Mouse (Mus musculus): ENCODE data around the gene Spop.

DNA sequence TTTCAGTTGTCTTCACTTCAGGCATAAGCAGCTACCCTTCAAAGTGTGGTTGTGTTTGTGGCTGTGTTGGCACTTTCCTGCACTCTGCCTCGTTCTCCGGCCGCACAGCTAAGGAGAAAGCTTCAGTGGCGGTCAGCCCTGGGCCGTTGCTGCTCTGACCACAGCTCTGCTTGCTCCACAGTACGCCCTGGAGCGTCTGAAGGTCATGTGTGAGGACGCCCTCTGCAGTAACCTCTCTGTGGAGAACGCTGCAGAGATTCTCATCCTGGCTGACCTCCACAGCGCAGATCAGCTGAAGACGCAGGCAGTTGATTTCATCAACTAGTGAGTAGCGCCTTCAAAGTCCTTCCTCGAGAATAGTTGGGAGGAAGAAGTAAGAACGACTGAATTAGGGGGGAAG, 76.2 kb downstream of the Spop start:
- TF ChIP-seq CTCF (IDR thresholded peaks at IDR 0.05; ENCODE audit: low read depth) (no peak), EP300 (optimal IDR thresholded peaks at IDR 0.05) (no peak)
